Mouse (Mus musculus) limb, embryonic 15.5 days (tissue): ENCODE results near the gene Omt2b. TPM values are rescaled to one million over a fixed set of nuclear protein-coding genes. Genes with fewer than 3 reads are reported as not detected.
"Not testable (repeated sequence)": the region's sequence is repeated elsewhere in the genome, so short reads cannot be mapped to it uniquely, and the experiment has no call there.

Experiments
- ATAC-seq: fragments of 200-750 bp; cut with Nextera tagmentation; 2 replicates; pipeline ENCODE4 v1.8.0; 2017; ENCODE audit warnings: low read depth, moderate TSS enrichment; ENCODE audit not compliant: insufficient number of reproducible peaks, low FRiP score, low TSS enrichment
- H3K27ac ChIP-seq: fragments of 300-500 bp; sonication (generic); 2 replicates; pipeline ENCODE4 v1.5.1; 2015; ENCODE audit warnings: moderate library complexity, mild to moderate bottlenecking, inconsistent platforms
- H3K27me3 ChIP-seq: fragments of 300-500 bp; sonication (generic); 2 replicates; pipeline ENCODE4 v1.6.1; 2015; ENCODE audit warnings: inconsistent platforms
- H3K36me3 ChIP-seq: fragments of 300-500 bp; sonication (generic); 2 replicates; pipeline ENCODE4 v1.6.1; 2015; ENCODE audit warnings: inconsistent platforms
- H3K4me1 ChIP-seq: fragments of 300-500 bp; sonication (generic); 2 replicates; pipeline ENCODE4 v1.6.1; 2015; ENCODE audit warnings: inconsistent platforms
- H3K4me2 ChIP-seq: fragments of 300-500 bp; sonication (generic); 2 replicates; pipeline ENCODE4 v1.6.1; 2015; ENCODE audit warnings: mild to moderate bottlenecking, inconsistent platforms
- H3K4me3 ChIP-seq: fragments of 300-500 bp; sonication (generic); 2 replicates; pipeline ENCODE4 v1.5.1; 2015; ENCODE audit warnings: mild to moderate bottlenecking, inconsistent platforms
- H3K9ac ChIP-seq: fragments of 300-500 bp; sonication (generic); 2 replicates; pipeline ENCODE4 v1.6.1; 2015; ENCODE audit warnings: inconsistent platforms
- H3K9me3 ChIP-seq: fragments of 300-500 bp; sonication (generic); 2 replicates; pipeline ENCODE4 v1.6.1; 2016; ENCODE audit warnings: inconsistent platforms
- WGBS: fragments of 180-500 bp; shearing (Covaris S2); methylation state at CpG from one replicate; pipeline ENCODE4 v1.1.7; 2015; 5-methylcytosine and 5-hydroxymethylcytosine counted together
- polyA plus RNA-seq: library from polyadenylated mRNA; unstranded; fragments of >200 nt; fragmentation: Nextera tagmentation; extraction: Ambion mirVana; gene quantifications from 2 replicates; pipeline ENCODE4 v1.2.1, GENCODE M21; 2015

The Omt2b gene
- polyA plus RNA-seq, 1 experiment from 2014 or later = not detected

- not testable (repeated sequence) for H3K36me3 ChIP-seq, H3K4me3 ChIP-seq, H3K27ac ChIP-seq, ATAC-seq, H3K9me3 ChIP-seq, H3K27me3 ChIP-seq, H3K9ac ChIP-seq, H3K4me2 ChIP-seq, H3K4me1 ChIP-seq
Measured at GRCm38 (mm10) chr9:78337050-78337449, 9.7 kb downstream of the Omt2b start.

GRCm38 (mm10) chr9:78340324-78340723, 12.9 kb downstream of the Omt2b start:
- not testable (repeated sequence) for H3K4me2 ChIP-seq, H3K4me1 ChIP-seq, H3K9me3 ChIP-seq, H3K27ac ChIP-seq, H3K4me3 ChIP-seq, ATAC-seq, H3K36me3 ChIP-seq, H3K27me3 ChIP-seq, H3K9ac ChIP-seq
- 18% methylated on average over 8 of the region's 8 CpGs for WGBS

GRCm38 (mm10) chr9:78342494-78342893, 15.1 kb downstream of the Omt2b start:
- H3K9ac ChIP-seq, H3K36me3 ChIP-seq, H3K4me3 ChIP-seq, H3K27me3 ChIP-seq, H3K4me1 ChIP-seq, ATAC-seq, H3K9me3 ChIP-seq, H3K27ac ChIP-seq, H3K4me2 ChIP-seq: not testable (repeated sequence)
- WGBS = 86% methylated on average over 4 of the region's 4 CpGs

GRCm38 (mm10) chr9:78343055-78343454, 15.7 kb downstream of the Omt2b start:
- H3K9me3 ChIP-seq, H3K4me3 ChIP-seq, H3K4me1 ChIP-seq, H3K27ac ChIP-seq, H3K27me3 ChIP-seq, H3K4me2 ChIP-seq, H3K9ac ChIP-seq, H3K36me3 ChIP-seq, ATAC-seq: not testable (repeated sequence)
- 91% methylated on average over 9 of the region's 9 CpGs for WGBS

- H3K9me3 ChIP-seq, H3K9ac ChIP-seq, H3K4me3 ChIP-seq, H3K4me1 ChIP-seq, H3K4me2 ChIP-seq, H3K36me3 ChIP-seq, H3K27me3 ChIP-seq, H3K27ac ChIP-seq, ATAC-seq: not testable (repeated sequence)
- WGBS = 25% methylated on average over 4 of the region's 4 CpGs
Measured at GRCm38 (mm10) chr9:78345235-78345634, 17.8 kb downstream of the Omt2b start.

- H3K4me2 ChIP-seq = no peak overlapping the region
- H3K9ac ChIP-seq = no peak overlapping the region
- 61% methylated on average over 3 of the region's 3 CpGs for WGBS
- no peaks in the 10 kb centered on the region for H3K36me3 ChIP-seq
- H3K9me3 ChIP-seq = no peaks in the 10 kb centered on the region
- H3K27ac ChIP-seq = no peak overlapping the region
- H3K4me1 ChIP-seq = no peaks in the 10 kb centered on the region
- ATAC-seq = 0 out of 2 replicates have a peak, but pooled peaks have one; percentile 30
- no peak overlapping the region for H3K4me3 ChIP-seq
- no peaks in the 10 kb centered on the region for H3K27me3 ChIP-seq
Measured at GRCm38 (mm10) chr9:78347004-78347403, 19.6 kb downstream of the Omt2b start.

GRCm38 (mm10) chr9:78348206-78349004, 21.0 kb downstream of the Omt2b start:
- 60% methylated on average over 6 of the region's 6 CpGs for WGBS
- H3K9me3 ChIP-seq, H3K4me2 ChIP-seq, ATAC-seq, H3K9ac ChIP-seq, H3K36me3 ChIP-seq, H3K4me3 ChIP-seq, H3K4me1 ChIP-seq, H3K27me3 ChIP-seq, H3K27ac ChIP-seq: not testable (repeated sequence)

GRCm38 (mm10) chr9:78349141-78349540, 21.8 kb downstream of the Omt2b start:
- H3K27ac ChIP-seq, H3K4me1 ChIP-seq: not testable (repeated sequence)
- WGBS = 73% methylated on average over 3 of the region's 3 CpGs

GRCm38 (mm10) chr9:78350007-78350406, 22.6 kb downstream of the Omt2b start:
- not testable (repeated sequence) for H3K9ac ChIP-seq, H3K4me2 ChIP-seq, H3K36me3 ChIP-seq, H3K9me3 ChIP-seq, H3K4me3 ChIP-seq, H3K27me3 ChIP-seq, H3K27ac ChIP-seq, H3K4me1 ChIP-seq, ATAC-seq

More at GRCm38 (mm10) chr9:78349141-78349540, 21.8 kb downstream of the Omt2b start:
- H3K27me3 ChIP-seq, ATAC-seq, H3K9ac ChIP-seq, H3K36me3 ChIP-seq, H3K4me2 ChIP-seq, H3K4me3 ChIP-seq, H3K9me3 ChIP-seq: not testable (repeated sequence)

GRCm38 (mm10) chr9:78351504-78352220, 24.3 kb downstream of the Omt2b start:
- WGBS = 82% methylated on average over 6 of the region's 6 CpGs
- ATAC-seq = no peak

GRCm38 (mm10) chr9:78354665-78355578, 27.5 kb downstream of the Omt2b start:
- Histone ChIP-seq H3K4me1 (no peaks in the 10 kb centered on the region), H3K9ac (no peak overlapping the region), H3K4me3 (no peak overlapping the region), H3K27me3 (no peaks in the 10 kb centered on the region), H3K4me2 (no peak overlapping the region), H3K9me3 (no peaks in the 10 kb centered on the region), H3K27ac (no peak overlapping the region), H3K36me3 (no peaks in the 10 kb centered on the region)
- no peak for ATAC-seq
- WGBS = 69% methylated on average over 11 of the region's 11 CpGs

More at GRCm38 (mm10) chr9:78351504-78352220, 24.3 kb downstream of the Omt2b start:
- H3K4me3 ChIP-seq = no peak overlapping the region
- H3K9ac ChIP-seq = no peak overlapping the region
- no peaks in the 10 kb centered on the region for H3K9me3 ChIP-seq
- H3K27me3 ChIP-seq = no peaks in the 10 kb centered on the region
- H3K36me3 ChIP-seq = no peaks in the 10 kb centered on the region
- no peaks in the 10 kb centered on the region for H3K4me1 ChIP-seq
- no peak overlapping the region for H3K4me2 ChIP-seq
- H3K27ac ChIP-seq = no peak overlapping the region

GRCm38 (mm10) chr9:78355611-78356010, 28.2 kb downstream of the Omt2b start, which contains the start of gene Gsta2:
TSS of gene Gsta2 (minus strand) at chr9:78355788.
- no peak within 1 kb of the TSS for H3K9ac ChIP-seq
- ATAC-seq = no peak
- H3K9me3 ChIP-seq = no peaks in the 10 kb centered on the region
- 86% methylated on average over 8 of the region's 8 CpGs for WGBS
- H3K36me3 ChIP-seq = no peaks in the 10 kb centered on the region
- H3K4me2 ChIP-seq = no peak within 1 kb of the TSS
- no peak within 1 kb of the TSS for H3K27ac ChIP-seq
- H3K4me1 ChIP-seq = no peaks in the 10 kb centered on the region
- H3K27me3 ChIP-seq = no peaks in the 10 kb centered on the region
- no peak within 1 kb of the TSS for H3K4me3 ChIP-seq
